Mouse (Mus musculus) liver, embryonic 13.5 days (tissue): Measurements from ENCODE around the gene Atg9a. TPM values are rescaled to one million over a fixed set of nuclear protein-coding genes. Genes with fewer than 3 reads are reported as not detected.
"Not testable (repeated sequence)": the region's sequence is repeated elsewhere in the genome, so short reads cannot be mapped to it uniquely, and the experiment has no call there.

Source experiments
- ATAC-seq: fragments of 200-750 bp; cut with Nextera tagmentation; 2 replicates; pipeline ENCODE4 v1.8.0; 2017; ENCODE audit warnings: low read depth, mild to moderate bottlenecking, moderate number of reproducible peaks, moderate library complexity
- DNase-seq: peaks from one replicate; pipeline ENCODE4 v3.0.0; 2022
- H3K27ac ChIP-seq: fragments of 300-500 bp; sonication (generic); 2 replicates; pipeline ENCODE4 v1.5.1; 2015; ENCODE audit warnings: moderate library complexity, mild to moderate bottlenecking, inconsistent platforms
- H3K27me3 ChIP-seq: fragments of 300-500 bp; sonication (generic); 2 replicates; pipeline ENCODE4 v1.6.1; 2015; ENCODE audit warnings: mild to moderate bottlenecking, inconsistent platforms
- H3K36me3 ChIP-seq: fragments of 300-500 bp; sonication (generic); 2 replicates; pipeline ENCODE4 v1.6.1; 2015; ENCODE audit warnings: mild to moderate bottlenecking, inconsistent platforms
- H3K4me1 ChIP-seq: fragments of 300-500 bp; sonication (generic); replicated peaks from 2 replicates; pipeline ENCODE4 v1.6.1; 2015; ENCODE audit warnings: inconsistent platforms
- H3K4me2 ChIP-seq: fragments of 300-500 bp; sonication (generic); 2 replicates; pipeline ENCODE4 v1.6.1; 2015; ENCODE audit warnings: inconsistent platforms, mild to moderate bottlenecking, moderate library complexity
- H3K4me3 ChIP-seq: fragments of 300-500 bp; sonication (generic); replicated peaks from 2 replicates; pipeline ENCODE4 v1.5.1; 2015; ENCODE audit warnings: mild to moderate bottlenecking, inconsistent platforms
- H3K9ac ChIP-seq: fragments of 300-500 bp; sonication (generic); 2 replicates; pipeline ENCODE4 v1.6.1; 2015; ENCODE audit warnings: mild to moderate bottlenecking, inconsistent platforms
- H3K9me3 ChIP-seq: fragments of 300-500 bp; sonication (generic); replicated peaks from 2 replicates; pipeline ENCODE4 v1.6.1; 2016; ENCODE audit warnings: inconsistent platforms
- WGBS: fragments of 180-500 bp; shearing (Covaris S2); methylation state at CpG from one replicate; pipeline ENCODE4 v1.1.7; 2015; ENCODE audit not compliant: insufficient replicate concordance; 5-methylcytosine and 5-hydroxymethylcytosine counted together
- polyA plus RNA-seq: library from polyadenylated mRNA; unstranded; fragments of >200 nt; fragmentation: Nextera tagmentation; extraction: Ambion mirVana; gene quantifications from 2 replicates; pipeline ENCODE4 v1.2.1, GENCODE M21; 2015

The Atg9a gene
- polyA plus RNA-seq: 18.2 and 21.0 TPM in 2 replicates

- Histone ChIP-seq H3K4me2 (peak within 1 kb of the TSS; percentile 94), H3K9me3 (no peaks in the 10 kb centered on the region), H3K27ac (peak within 1 kb of the TSS; percentile 97), H3K4me1 (peaks cover 51% of the 10 kb centered on the region), H3K36me3 (peaks cover 55% of the 10 kb centered on the region), H3K4me3 (peak within 1 kb of the TSS; percentile 87), H3K9ac (peak within 1 kb of the TSS; percentile 97), H3K27me3 (no peaks in the 10 kb centered on the region)
- peak; percentile 98 for DNase-seq
- WGBS: 1% methylated on average over 56 of the region's 56 CpGs
- peak; percentile 98 for ATAC-seq
Observed at GRCm38 (mm10) chr1:75191622-75192402, at the start of gene Atg9a, which contains the start of gene Ankzf1. Gene Atg9a, minus strand, starts transcription at chr1:75192196. Gene Ankzf1, plus strand, starts transcription at chr1:75192151.

- no peak overlapping the region for H3K27ac ChIP-seq
- 91% methylated on average over 10 of the region's 10 CpGs for WGBS
Observed at GRCm38 (mm10) chr1:75239591-75239990, 47.6 kb upstream of the Atg9a start.

DNA sequence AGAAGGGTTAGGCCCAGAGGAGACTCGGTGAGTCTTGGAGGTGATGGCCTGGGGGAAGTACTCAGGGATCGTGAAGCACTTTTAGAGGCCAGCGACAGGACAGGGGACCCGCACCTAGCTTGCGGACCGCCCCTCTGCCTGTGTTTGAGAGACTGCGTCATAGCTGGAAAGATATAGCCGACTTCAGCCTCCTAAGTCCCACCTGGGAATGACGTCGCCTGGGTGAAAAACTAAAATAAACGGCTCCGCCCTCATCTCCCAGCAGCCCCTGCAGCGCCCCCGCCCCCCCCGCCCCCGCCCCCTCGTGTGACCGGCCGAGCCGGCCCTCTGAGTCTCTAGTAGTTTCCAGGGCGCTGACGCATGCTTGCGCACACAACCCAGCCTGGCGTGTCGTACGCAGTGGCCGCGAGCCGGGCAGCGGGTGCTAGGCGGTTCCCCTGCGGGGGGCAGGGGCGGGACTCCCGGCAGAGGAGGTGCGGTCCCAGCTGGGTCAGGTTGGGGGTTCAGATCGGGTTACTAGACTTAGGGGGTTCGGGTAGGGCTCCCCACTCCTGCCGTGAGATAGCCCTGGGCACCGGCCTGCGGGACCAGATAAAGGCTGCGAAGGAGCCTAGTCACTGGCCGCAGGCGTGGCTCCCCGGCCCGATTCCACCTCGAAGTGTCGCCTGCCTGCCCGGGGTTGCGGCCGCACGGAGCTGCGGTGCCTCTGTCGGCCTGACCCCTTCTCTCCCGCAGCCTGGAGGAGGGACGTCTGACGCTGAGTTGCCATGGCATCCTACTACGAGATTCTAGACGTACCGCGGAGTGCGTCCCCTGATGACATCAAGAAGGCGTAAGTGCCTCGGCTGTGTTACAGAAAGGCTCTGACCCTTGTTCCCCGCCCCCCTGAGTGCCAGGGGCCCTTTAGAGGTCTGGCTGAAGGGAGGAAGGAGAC is 44.4 kb upstream of the Atg9a start, which contains the start of gene Dnajb2:
TSS of gene Dnajb2 (plus strand) at position 290 of the 934 bp plus-strand sequence.
- Histone ChIP-seq H3K4me3 (peak within 1 kb of the TSS; percentile 65), H3K27me3 (no peaks in the 10 kb centered on the region), H3K4me2 (peak within 1 kb of the TSS; percentile 87), H3K9me3 (no peaks in the 10 kb centered on the region), H3K4me1 (peaks cover 61% of the 10 kb centered on the region), H3K27ac (peak within 1 kb of the TSS; percentile 99), H3K9ac (peak within 1 kb of the TSS; percentile 77), H3K36me3 (peaks cover 19% of the 10 kb centered on the region)
- DNase-seq: peak; percentile 94
- peak; percentile 96 for ATAC-seq
- 1% methylated on average over 64 of the region's 64 CpGs for WGBS

More at GRCm38 (mm10) chr1:75239591-75239990, 47.6 kb upstream of the Atg9a start:
- Histone ChIP-seq H3K9ac (no peak overlapping the region), H3K27me3 (no peaks in the 10 kb centered on the region), H3K4me2 (no peak overlapping the region), H3K4me1 (peaks cover 43% of the 10 kb centered on the region), H3K36me3 (peaks cover 34% of the 10 kb centered on the region), H3K9me3 (no peaks in the 10 kb centered on the region), H3K4me3 (no peak overlapping the region)
- ATAC-seq (no peak), DNase-seq (no peak)

- peaks cover 5% of the 10 kb centered on the region for H3K36me3 ChIP-seq
- DNase-seq (peak; percentile 68), ATAC-seq (no peak)
- H3K27me3 ChIP-seq: no peaks in the 10 kb centered on the region
- peak overlapping the region; percentile 87; the same call in 1 of the 2 replicates for H3K4me2 ChIP-seq
- 0 out of 2 replicates have a peak overlapping the region, but pooled peaks have one; percentile 65 for H3K4me3 ChIP-seq
- H3K9me3 ChIP-seq: no peaks in the 10 kb centered on the region
- peak overlapping the region; percentile 99 for H3K27ac ChIP-seq
- H3K9ac ChIP-seq: peak overlapping the region; percentile 77
- peaks cover 79% of the 10 kb centered on the region for H3K4me1 ChIP-seq
- WGBS: under 1% methylated on average over 8 of the region's 8 CpGs
Observed at GRCm38 (mm10) chr1:75234606-75235005, 42.6 kb upstream of the Atg9a start.

GRCm38 (mm10) chr1:75232489-75232888 is 40.5 kb upstream of the Atg9a start:
- ATAC-seq, H3K4me2 ChIP-seq, DNase-seq, H3K9ac ChIP-seq, H3K27me3 ChIP-seq, H3K36me3 ChIP-seq, H3K27ac ChIP-seq, H3K4me3 ChIP-seq, H3K9me3 ChIP-seq: not testable (repeated sequence)
- 52% methylated on average over 4 of the region's 4 CpGs for WGBS
- peaks cover 73% of the 10 kb centered on the region for H3K4me1 ChIP-seq

DNA sequence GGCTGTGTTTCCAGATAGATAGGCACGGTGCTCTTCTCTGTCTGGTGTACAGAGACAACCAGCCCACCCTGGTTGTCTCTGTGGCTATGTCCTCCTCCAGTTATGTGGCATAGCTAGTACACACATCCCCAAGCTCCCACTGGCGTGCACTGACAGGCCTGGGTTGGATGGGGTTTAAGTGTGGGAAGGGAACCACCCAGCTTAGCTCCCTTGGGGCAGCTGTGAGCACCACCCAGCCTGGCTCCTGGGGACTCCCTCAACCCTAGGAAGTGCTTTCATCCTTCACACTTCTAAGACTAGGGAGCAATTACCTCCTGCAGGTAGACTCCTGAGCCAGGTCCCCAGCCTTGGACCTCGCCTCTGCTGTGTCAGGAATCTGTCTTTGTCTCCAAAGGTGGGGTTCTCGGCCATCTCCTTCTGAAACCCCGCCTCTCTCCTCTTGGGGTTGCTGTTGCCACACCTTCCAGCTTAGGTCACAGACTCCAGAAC is 39.7 kb upstream of the Atg9a start, which contains the start of gene A630095N17Rik:
TSS of gene A630095N17Rik (minus strand) at position 439 of the 489 bp plus-strand sequence.
- H3K9ac ChIP-seq: peak within 1 kb of the TSS; percentile 26
- no peaks in the 10 kb centered on the region for H3K36me3 ChIP-seq
- DNase-seq (no peak), ATAC-seq (no peak)
- 57% methylated on average over 5 of the region's 5 CpGs for WGBS
- peaks cover 72% of the 10 kb centered on the region for H3K4me1 ChIP-seq
- no peaks in the 10 kb centered on the region for H3K27me3 ChIP-seq
- H3K9me3 ChIP-seq: no peaks in the 10 kb centered on the region
- no peak within 1 kb of the TSS for H3K4me3 ChIP-seq
- peak within 1 kb of the TSS; percentile 66 for H3K27ac ChIP-seq
- no peak within 1 kb of the TSS for H3K4me2 ChIP-seq

DNA sequence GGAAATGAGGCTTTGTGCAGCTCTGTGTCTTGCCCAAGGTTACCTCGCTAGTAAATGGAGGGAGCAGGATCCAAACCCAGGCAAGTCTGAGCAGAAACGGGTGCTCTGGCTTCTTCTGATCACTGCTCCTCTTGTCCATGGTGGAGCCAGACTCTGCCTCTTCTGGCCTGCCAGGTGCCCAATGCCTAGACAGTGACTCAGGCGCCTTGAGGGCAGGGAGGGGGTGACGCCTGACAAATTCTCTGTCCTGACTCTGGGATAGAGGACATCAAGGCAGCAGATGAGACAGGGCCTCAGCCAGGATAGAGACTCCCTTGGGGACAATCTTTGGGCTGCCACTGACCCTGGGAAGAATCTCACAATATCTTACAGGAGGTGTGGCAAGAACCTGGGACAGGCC is 39.2 kb upstream of the Atg9a start:
- WGBS: 59% methylated on average over 4 of the region's 4 CpGs
- H3K27ac ChIP-seq: peak overlapping the region; percentile 66
- H3K36me3 ChIP-seq: no peaks in the 10 kb centered on the region
- H3K27me3 ChIP-seq: no peaks in the 10 kb centered on the region
- no peak overlapping the region for H3K4me2 ChIP-seq
- ATAC-seq: no peak
- peak overlapping the region; percentile 26 for H3K9ac ChIP-seq
- no peaks in the 10 kb centered on the region for H3K9me3 ChIP-seq
- peaks cover 75% of the 10 kb centered on the region for H3K4me1 ChIP-seq
- DNase-seq: no peak
- no peak overlapping the region for H3K4me3 ChIP-seq

GRCm38 (mm10) chr1:75230335-75230994 is 38.5 kb upstream of the Atg9a start:
- 55% methylated on average over 7 of the region's 7 CpGs for WGBS
- DNase-seq: peak; percentile 38
- peak overlapping the region; percentile 23; the same call in 1 of the 2 replicates for H3K4me2 ChIP-seq
- H3K27ac ChIP-seq: peak overlapping the region; percentile 66; the same call in 1 of the 2 replicates
- H3K27me3 ChIP-seq: no peaks in the 10 kb centered on the region
- H3K4me3 ChIP-seq: no peak overlapping the region
- 0 out of 2 replicates have a peak, but pooled peaks have one; percentile 33 for ATAC-seq
- H3K9ac ChIP-seq: no peak overlapping the region; the same call in 1 of the 2 replicates
- no peaks in the 10 kb centered on the region for H3K36me3 ChIP-seq
- peaks cover 75% of the 10 kb centered on the region for H3K4me1 ChIP-seq
- H3K9me3 ChIP-seq: no peaks in the 10 kb centered on the region

GRCm38 (mm10) chr1:75229158-75229557 is 37.2 kb upstream of the Atg9a start:
- H3K36me3 ChIP-seq: no peaks in the 10 kb centered on the region
- peaks cover 75% of the 10 kb centered on the region for H3K4me1 ChIP-seq
- ATAC-seq: peak; percentile 90
- peak overlapping the region; percentile 58 for H3K9ac ChIP-seq
- H3K27ac ChIP-seq: peak overlapping the region; percentile 92
- peak overlapping the region; percentile 46 for H3K4me2 ChIP-seq
- H3K4me3 ChIP-seq: 0 out of 2 replicates have a peak overlapping the region, but pooled peaks have one; percentile 5
- no peaks in the 10 kb centered on the region for H3K9me3 ChIP-seq
- 29% methylated on average over 4 of the region's 4 CpGs for WGBS
- peak; percentile 61 for DNase-seq
- no peaks in the 10 kb centered on the region for H3K27me3 ChIP-seq

DNA sequence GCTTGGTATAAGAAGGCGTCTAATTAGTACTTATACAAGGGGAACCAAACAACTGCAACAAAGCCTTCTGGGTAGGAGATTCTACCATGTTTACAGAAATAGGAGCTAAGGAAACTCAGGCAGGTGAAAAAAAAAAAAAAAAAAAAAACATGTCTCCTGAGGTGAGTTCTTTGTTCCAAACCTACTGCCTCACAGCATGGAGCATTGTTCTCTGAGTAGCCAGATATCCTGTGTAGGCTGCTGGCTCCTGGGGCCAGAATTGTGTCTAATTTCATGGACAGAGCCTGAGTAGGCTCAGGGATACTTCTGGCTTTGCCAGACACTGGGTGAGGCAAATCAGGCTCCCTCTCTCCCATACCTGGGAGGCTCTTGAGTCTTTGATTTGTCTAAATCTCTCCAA is 35.7 kb upstream of the Atg9a start:
- peaks cover 76% of the 10 kb centered on the region for H3K4me1 ChIP-seq
- H3K9ac ChIP-seq: no peak overlapping the region
- no peak overlapping the region for H3K4me3 ChIP-seq
- H3K36me3 ChIP-seq: no peaks in the 10 kb centered on the region
- WGBS: 68% methylated on average over 1 of the region's 1 CpGs
- H3K9me3 ChIP-seq: no peaks in the 10 kb centered on the region
- no peaks in the 10 kb centered on the region for H3K27me3 ChIP-seq
- H3K4me2 ChIP-seq: no peak overlapping the region
- H3K27ac ChIP-seq: 0 out of 2 replicates have a peak overlapping the region, but pooled peaks have one; percentile 92
- DNase-seq: no peak
- ATAC-seq: no peak
